Mouse (Mus musculus): ENCODE results near the gene Tmem186.

- TF ChIP-seq MYOG (IDR thresholded peaks at IDR 0.05; ENCODE audit: control insufficient read depth in 1 of 3, insufficient read depth in 1 of 3, insufficient read length in 2 of 3, low read depth in 2 of 3) (peak in 2 of 3 experiments; percentile 74 to 85), POLR2A (IDR thresholded peaks at IDR 0.05; ENCODE audit: insufficient read length, low read depth) (peak; percentile 90), MAX (IDR thresholded peaks at IDR 0.05; ENCODE audit: low read depth) (no peak), USF1 (IDR thresholded peaks at IDR 0.05; ENCODE audit: low read depth) (no peak)
These were observed 34.2 kb upstream of the Tmem186 start, which contains the start of gene Carhsp1 for GRCm38 (mm10) chr16:8671551-8672349.
